Mouse (Mus musculus) liver, adult 2 months (tissue): Measurements from ENCODE around the gene Bhlhe40.

ENCODE experiments used
- CTCF ChIP-seq: fragments of 200-500 bp; IDR thresholded peaks from 2 replicates; pipeline ENCODE4 v1.5.1; 2011; ENCODE audit warnings: low read depth, low read length, control low read depth
- POLR2A ChIP-seq: fragments of 200-500 bp; IDR thresholded peaks from 2 replicates; pipeline ENCODE4 v1.6.1; 2011; ENCODE audit warnings: low read length, control low read depth; ENCODE audit not compliant: insufficient read depth; ENCODE audit errors: extremely low read depth

DNA sequence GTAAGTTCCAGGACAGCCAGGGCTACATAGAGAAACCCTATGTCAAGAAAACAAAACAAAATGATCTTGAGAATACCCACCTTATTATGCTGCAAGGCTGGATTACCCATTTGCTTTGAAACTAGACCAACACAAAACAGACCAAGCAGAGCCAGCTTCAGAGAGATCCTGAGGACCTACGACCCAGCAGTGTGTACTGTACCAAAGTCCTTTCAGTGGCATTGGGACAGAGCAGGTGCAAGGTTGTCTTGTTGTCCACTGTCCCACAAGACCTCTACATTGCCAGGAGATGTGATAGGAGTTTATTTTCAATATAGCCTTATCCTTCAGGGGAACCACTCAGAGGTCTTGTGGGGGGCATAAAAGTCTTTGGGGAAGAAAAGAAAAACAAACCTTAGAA is 22.7 kb downstream of the Bhlhe40 start:
- TF ChIP-seq POLR2A (no peak), CTCF (no peak)
